Comparison of ENCODE assay signal across 8 mouse cellular contexts in genomic region chr10:5639112-5639511, GRCm38 (mm10). TPM values are rescaled to one million over a fixed set of nuclear protein-coding genes. Genes with fewer than 3 reads are reported as not detected.
DNase-seq lines count a peak whose midpoint lies in the region; ATAC-seq and TF ChIP-seq lines count a peak whose summit lies in the region.

Gene Vip, plus strand, starts transcription at chr10:5639218.

- TF ChIP-seq EP300 in heart, postnatal 0 days (IDR thresholded peaks at IDR 0.05; ENCODE audit: low read depth): no peak

- no peak within 1 kb of the TSS for H3K27ac ChIP-seq in heart, postnatal 0 days (ENCODE audit: low read depth)
- H3K27ac ChIP-seq in intestine, embryonic 15.5 days: no peak within 1 kb of the TSS

- ATAC-seq in heart, postnatal 0 days (ENCODE audit: insufficient read depth, low read depth): no peak
- ATAC-seq in intestine, embryonic 15.5 days: no peak
- ATAC-seq in erythroid progenitor cell, adult 5-6 weeks (replicated peaks; ENCODE audit: low FRiP score, poor library complexity, severe bottlenecking): no peak

- no peaks in the 10 kb centered on the region for H3K36me3 ChIP-seq in heart, postnatal 0 days (replicated peaks; ENCODE audit: control insufficient read depth, insufficient read depth, low read length)
- H3K36me3 ChIP-seq in intestine, embryonic 15.5 days: no peaks in the 10 kb centered on the region

- WGBS in heart, postnatal 0 days: 23% methylated on average over 8 of the region's 8 CpGs
- WGBS in intestine, embryonic 15.5 days: 24% methylated on average over 8 of the region's 8 CpGs

- no peak for TF ChIP-seq CTCF in heart, postnatal 0 days (IDR thresholded peaks at IDR 0.05; ENCODE audit: low read depth)

- H3K9me3 ChIP-seq in heart, postnatal 0 days (replicated peaks; ENCODE audit: control insufficient read depth, low read length): no peaks in the 10 kb centered on the region
- H3K9me3 ChIP-seq in intestine, embryonic 15.5 days: no peaks in the 10 kb centered on the region

- H3K9ac ChIP-seq in heart, postnatal 0 days (replicated peaks; ENCODE audit: low read depth, low read length): no peak within 1 kb of the TSS
- H3K9ac ChIP-seq in intestine, embryonic 15.5 days: no peak within 1 kb of the TSS

- DNase-seq in heart, postnatal 0 days (ENCODE audit: low spot score): peak; percentile 50
- DNase-seq in heart, adult 9 months (ENCODE audit: low spot score in 2 of 2): no peak
- peak; percentile 23 for DNase-seq in ovary, postnatal 36 days (ENCODE audit: low spot score)
- no peak for DNase-seq in ovary, postnatal 10 days (ENCODE audit: low spot score)
- peak; percentile 59 for DNase-seq in mesoderm, embryonic 11.5 days (ENCODE audit: low read depth, low spot score)
- no peak for DNase-seq in spleen, adult 12 weeks (ENCODE audit: low spot score)

- no peak within 1 kb of the TSS for H3K4me2 ChIP-seq in heart, postnatal 0 days (ENCODE audit: low read depth, low read length)
- H3K4me2 ChIP-seq in intestine, embryonic 15.5 days (replicated peaks): no peak within 1 kb of the TSS

- H3K4me1 ChIP-seq in heart, postnatal 0 days (ENCODE audit: control insufficient read depth, insufficient read depth): no peaks in the 10 kb centered on the region
- no peaks in the 10 kb centered on the region for H3K4me1 ChIP-seq in intestine, embryonic 15.5 days (replicated peaks)

- H3K27me3 ChIP-seq in heart, postnatal 0 days (ENCODE audit: control insufficient read depth, insufficient read depth, low read length): no peaks in the 10 kb centered on the region
- no peaks in the 10 kb centered on the region for H3K27me3 ChIP-seq in intestine, embryonic 15.5 days (replicated peaks)

- H3K4me3 ChIP-seq in heart, postnatal 0 days (ENCODE audit: low read depth, low read length): no peak within 1 kb of the TSS
- H3K4me3 ChIP-seq in intestine, embryonic 15.5 days (replicated peaks): no peak within 1 kb of the TSS

RNA-seq across cellular contexts. Expression of gene Vip, which starts in this region (rescaled TPM):
- 0.84 TPM in 1 of 2 replicates, not detected in the other for total RNA-seq in heart, postnatal 0 days (2014; rRNA removed; ENCODE audit: low replicate concordance)
- 0.07 TPM in 1 of 2 replicates, not detected in the other for polyA plus RNA-seq in heart, postnatal 0 days (2015; fragmentation: Nextera tagmentation; extraction: Ambion mirVana)
- polyA plus RNA-seq in intestine, embryonic 15.5 days (2015; fragmentation: Nextera tagmentation; extraction: Ambion mirVana): 18.6 and 20.8 TPM in 2 replicates
- not detected in 2 replicates for total RNA-seq in erythroid progenitor cell, adult 5-6 weeks (2015; ENCODE audit: low replicate concordance)
- not detected in 2 replicates for total RNA-seq in erythroid progenitor cell, adult 5-6 weeks (2017; ENCODE audit: low replicate concordance)

Comparison
In these comparisons a context has a peak if more than half of its experiments do, and no peak if none do; other contexts are left out.
1. RNA of gene Vip (polyA plus RNA-seq): 18.6 to 20.8 TPM in intestine, embryonic 15.5 days; 0.07 TPM in heart, postnatal 0 days; every median in the first group is over 10 times any median in the second.
2. DNase-seq: peak in ovary, postnatal 36 days (single experiment) and mesoderm, embryonic 11.5 days (single experiment); none in heart, adult 9 months (0 of 2), ovary, postnatal 10 days (single experiment) and spleen, adult 12 weeks (single experiment).
3. Peak in DNase-seq in heart, postnatal 0 days; RNA of the gene not detected or under 1 TPM.